Mouse (Mus musculus): ENCODE measurements around the gene Samsn1.

Gene Samsn1

DNA sequence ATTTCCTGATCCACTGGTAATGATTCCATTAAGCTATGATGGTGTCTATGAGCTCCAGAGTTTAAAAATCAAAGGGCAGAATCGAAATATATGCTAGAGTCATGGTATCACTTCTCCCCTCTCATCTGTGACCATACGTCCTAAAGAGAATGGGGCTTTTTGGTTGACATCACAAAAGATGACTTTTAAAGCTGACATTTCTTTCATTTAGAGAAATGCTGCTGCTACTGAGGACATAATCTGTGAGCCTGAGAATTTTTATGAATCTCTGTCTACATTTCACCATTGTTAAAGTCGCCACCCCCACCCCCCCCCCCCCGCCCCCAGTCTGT lies 91.9 kb downstream of the Samsn1 start:
- DNase-seq, result no peak

DNA sequence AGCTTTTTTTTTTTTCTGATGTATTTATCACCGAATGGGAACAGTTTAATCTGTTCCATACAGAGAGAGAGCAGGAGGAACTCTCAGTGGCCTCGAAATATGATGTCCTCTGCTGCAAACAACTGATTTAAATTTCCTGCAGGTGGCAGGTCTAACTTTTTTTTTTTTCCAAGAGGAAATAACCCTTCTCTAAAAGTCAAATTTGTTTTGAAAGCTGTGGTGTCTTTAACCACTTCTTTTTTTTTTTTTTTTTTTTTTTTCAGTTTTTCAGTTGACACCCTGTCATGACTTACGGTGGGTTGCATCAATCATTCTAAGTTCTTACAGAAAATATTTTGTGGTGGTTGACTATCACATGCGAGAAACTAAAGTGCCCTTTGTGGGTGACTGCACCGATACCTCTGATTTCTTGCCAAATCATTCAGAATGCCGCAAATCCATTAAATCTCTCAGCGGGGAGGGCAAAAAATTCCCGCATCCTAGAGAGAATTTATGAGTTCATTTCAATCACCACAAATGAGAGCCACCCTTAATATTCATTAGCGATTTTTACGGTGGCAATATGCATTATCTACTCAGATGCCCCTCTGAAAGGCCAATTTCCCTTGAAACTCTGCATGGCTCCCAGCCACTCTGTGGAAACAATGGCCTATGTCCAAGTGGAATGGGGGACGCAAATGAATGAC lies 92.4 kb downstream of the Samsn1 start:
- DNase-seq, result no peak

DNA sequence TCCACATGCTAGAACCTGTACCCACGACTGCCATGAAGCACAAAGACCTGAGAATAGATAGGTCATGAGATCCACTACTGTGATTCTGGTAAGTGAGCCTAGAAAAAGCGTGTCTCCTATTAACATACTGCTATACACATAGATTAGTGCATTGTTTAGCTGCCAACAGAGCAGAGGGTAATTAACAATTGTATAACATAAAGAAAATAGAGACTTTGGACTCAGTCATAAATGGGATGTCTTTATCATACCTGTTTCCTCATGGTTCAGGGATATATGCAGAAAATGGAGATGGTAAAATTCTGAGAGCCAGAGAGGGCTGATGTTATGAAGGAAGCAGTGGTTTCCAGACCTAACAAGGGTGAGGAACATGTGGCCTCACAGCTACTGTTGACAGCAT lies 95.6 kb downstream of the Samsn1 start:
- DNase-seq, result no peak

DNA sequence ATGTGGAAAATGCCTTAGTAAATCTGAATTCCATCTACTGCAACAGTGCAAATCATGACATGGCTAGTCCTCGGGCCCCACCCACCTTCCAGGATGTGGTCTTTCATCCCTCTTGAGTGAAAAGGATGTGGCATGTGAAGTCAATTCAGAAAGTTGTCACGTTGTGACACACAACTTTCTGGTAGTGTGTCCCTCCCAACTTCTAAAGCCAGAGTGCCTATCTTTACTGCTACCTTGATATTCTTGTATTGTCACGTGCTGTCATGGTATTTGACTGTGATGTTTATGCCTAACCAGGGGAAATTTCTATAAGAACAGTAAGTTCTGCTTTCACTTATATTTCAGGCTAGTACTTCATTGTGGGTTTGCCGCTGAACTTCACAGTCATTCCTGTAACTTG lies 101.2 kb downstream of the Samsn1 start:
- no peak for DNase-seq

DNA sequence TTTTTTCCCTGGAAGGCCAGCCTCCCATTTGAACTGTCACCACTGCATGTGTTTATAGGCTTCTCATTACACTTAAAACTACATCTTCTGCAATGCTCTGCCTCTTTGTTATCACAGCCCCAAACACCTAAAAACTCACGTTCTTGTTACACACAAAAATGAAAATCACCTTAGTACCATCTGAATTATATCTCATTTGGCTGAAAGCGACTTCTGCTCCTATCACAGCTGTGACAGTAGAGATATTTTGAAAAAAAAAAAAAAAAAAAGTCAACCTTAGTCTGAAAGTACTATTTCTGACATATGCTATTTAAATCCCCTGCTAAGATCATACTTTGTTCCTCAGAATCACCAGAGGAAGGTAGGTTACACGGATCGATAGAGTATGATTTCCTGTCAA lies 102.8 kb downstream of the Samsn1 start:
- no peak for DNase-seq

DNA sequence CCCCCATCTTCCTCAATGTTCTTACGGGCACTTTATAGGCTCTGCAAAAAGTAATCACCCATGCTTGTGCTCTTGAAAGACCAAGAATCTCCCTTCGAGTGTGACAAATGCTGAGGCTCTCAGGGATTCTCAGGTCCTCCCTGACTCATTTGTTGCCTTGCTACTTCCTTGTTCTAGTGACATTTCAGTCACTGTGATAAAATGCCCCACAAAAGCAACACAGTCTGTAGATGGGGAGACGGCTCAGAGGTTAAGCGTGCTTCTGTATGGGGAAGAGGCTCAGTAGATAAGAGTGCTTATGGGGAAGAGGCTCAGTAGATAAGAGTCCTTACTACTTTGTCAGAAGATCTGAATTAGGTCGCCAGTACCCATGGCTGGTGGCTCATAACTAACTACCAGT lies 104.4 kb downstream of the Samsn1 start:
- DNase-seq, result no peak

DNA sequence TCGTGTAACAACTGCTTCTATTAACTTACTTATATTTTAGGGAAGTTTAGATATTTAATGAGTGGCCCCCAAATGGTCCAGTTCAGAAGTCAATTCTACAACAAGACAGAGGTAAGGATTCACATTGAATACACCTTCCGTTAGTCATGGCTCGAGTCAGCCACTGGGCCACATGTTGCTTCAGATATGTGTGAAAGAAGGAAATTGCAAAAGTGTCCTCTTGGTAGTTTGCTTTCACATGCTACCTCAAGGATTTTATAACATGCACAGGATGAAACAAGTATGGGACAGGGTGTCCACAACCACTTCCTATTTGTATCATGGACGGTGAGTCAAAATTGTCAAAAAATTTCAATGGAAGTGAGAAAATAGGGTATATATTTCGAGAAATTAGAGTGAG lies 110.0 kb downstream of the Samsn1 start:
- no peak for DNase-seq

DNA sequence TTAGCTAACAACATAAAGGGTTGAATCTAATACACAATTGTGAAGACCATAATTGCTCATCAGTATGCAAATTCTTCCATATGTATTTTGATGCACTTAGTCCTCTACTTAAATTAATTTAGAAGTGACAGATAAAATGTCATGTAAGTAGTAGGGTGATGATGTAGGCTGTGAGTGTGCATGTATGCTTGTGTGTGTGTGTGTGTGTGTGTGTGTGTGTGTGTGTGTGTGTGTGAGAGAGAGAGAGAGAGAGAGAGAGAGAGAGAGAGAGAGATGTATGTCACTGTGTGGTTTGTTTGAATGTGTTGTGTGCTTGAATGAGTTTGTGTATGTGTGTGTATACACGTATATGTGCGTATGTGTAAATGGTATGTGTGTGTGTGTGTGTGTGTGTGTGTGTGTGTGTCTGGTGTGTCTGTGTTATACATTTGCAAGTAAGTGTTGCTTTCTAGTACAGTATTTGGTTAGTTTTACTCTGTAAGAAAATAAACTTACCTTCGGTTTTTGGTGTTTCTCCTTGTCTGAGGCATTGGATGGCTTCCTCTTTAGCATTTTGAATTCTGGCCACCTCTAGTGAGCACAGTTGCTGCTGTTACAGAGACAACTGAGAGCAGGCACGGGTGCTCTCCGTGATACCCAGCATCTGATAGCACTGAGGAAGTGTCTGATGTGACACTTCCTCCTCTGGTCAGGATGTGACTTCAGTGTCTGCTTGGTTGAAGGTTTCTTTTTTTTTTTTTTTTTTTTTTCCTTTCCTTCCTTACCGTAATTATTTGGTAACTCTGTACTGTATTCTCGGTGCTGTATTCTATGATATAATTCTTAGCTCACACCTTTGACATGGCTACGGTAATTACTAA lies 113.2 kb downstream of the Samsn1 start:
- peak; percentile 23 to 26 for DNase-seq

DNA sequence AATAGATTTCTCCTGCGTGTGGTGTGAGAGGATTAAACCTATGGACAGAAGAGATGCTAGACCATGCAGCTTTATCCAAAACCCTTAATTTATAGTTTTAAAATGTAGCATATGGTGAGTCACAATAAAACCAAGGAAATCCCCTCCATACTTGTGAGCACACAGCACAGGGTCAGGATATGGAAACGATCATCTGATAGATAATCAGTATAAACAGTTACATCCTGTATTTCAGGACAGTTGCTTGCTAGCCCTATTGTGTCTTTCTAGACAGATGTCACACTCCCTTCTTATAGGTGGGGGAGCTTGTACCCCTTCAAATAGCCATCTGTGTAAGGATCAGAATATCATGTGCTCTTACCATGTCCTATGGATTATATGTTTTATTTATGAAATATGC lies 115.3 kb downstream of the Samsn1 start:
- DNase-seq, result no peak

DNA sequence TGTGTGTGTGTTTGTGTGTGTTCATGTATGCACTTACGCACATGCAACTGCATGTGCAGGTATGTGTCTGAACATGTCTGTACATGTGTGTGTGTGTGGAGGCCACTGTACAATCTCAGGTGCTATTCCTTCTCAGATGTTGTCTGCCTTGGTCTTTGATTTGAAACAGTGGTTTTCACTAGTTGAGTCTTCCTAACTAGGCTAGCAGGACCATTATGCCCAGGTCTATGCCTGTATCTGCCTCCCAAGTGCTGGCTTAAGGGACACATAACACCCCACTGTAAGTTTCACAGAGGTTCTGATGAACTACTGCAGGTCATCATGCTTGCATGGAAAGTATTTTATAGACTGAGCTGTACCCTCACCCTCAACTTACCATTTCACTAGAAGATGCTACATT lies 115.8 kb downstream of the Samsn1 start:
- DNase-seq, result no peak

DNA sequence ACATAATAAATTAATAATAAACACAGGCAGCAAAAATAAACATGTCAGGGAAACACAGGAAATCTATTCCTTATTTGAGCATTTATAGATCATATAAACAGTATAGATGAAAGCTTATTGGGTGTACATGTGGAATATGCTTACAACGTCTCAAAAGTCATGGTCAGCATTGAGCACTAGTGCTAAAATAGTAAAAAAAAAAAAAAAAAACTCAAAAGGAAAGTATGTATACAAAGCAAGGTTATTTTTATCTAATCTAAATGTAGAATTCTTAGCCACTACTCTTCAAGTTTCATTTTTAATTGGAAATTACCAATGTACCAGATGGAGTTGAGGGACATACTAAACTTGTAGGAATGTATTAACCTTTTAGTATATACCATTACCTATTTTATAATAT lies 116.8 kb downstream of the Samsn1 start:
- DNase-seq, result no peak

DNA sequence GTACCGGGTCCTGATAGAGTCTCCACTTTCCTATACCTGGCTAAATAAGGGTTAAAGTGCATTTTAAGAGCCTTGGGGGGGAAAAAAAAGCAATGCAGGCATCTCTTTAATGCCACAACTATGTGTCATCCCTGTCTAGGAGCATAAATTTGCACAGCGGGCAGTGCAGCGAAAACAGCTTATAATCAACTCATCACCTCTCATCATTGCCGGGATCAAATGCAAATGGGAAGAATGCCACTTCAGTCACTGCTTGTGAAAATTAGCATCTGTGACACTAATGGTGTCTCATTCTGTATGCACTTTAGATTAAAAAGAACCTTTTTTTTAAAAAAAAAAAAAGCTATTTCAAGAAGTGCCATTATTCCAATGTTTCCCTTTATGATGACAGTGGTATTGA lies 118.0 kb downstream of the Samsn1 start:
- no peak for DNase-seq

DNA sequence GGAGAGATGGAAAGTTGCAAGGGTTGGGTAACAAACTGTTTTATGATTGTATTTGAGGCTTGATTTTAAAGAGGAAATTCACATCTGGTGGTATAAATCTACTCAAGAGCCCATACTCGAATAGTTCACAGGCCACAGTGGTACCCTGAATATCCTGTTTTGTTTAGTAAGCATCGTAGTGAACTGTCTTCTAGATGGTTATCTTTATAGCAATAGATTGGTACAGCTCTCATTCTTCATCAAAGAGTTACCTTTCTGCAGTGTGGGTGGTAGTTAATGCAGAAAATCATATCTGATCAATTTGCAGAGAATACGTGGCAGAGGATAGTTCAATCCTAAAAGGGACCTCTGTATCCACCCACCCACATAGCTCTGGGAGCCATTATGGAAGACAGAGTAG lies 119.1 kb downstream of the Samsn1 start:
- no peak for DNase-seq

DNA sequence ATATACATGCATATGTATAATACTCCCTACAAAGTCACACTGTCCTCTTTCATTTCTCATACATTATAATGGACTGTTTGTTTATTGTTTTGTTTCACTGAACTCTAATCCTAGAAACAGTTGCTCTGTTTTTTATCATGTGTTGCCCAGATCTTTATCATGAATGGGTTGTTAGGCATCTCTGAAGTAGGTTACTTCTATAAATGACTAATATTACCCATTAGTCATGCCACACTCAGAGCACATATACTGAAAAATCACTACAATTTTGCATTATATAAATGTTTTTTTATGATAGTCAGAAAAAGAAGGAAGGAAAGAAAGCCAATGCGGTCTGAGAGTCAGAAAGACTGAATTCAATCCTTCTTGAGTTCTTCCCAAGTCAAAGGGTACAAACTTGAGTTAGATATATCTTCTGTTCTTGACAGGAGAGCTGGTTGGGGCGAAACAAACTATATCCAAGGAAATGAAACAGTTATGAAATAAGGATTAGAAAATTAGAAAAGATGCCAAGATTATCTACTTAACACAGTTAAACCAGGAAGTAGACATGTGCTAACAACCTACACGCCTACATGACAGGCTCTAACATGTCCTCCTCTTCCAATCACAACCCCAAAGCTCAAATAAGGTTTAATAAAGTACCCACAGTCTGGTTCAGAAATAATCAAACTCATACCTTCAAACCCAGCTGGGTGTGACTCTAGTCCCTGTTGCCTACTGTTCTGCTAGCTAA lies 122.0 kb downstream of the Samsn1 start:
- DNase-seq, result no peak

DNA sequence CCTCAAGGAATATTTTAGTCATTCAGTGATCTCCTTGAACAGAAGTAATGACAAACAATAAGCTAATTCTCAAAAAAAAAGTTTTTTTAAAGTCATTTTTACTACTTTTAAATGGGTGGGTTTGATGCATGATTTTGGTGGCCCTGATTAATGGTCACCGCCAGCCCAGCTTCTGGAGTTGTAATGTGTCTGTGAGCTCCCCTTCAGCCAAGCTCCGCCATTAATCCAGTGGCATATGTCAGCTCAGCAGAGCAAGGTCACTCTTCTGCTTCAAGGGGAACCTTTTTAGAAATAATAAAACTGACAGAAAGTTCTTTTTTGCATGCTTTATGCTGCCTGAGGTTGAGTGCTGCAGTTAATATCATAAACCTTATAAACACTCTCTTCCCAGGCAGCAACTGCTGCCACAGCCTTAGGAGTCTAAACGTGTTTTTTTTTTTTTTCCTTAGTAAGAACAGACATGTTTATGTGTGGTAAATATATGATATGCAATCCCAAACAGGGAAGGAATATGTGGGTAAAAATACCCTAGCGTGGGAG lies 124.2 kb downstream of the Samsn1 start:
- DNase-seq, result no peak

DNA sequence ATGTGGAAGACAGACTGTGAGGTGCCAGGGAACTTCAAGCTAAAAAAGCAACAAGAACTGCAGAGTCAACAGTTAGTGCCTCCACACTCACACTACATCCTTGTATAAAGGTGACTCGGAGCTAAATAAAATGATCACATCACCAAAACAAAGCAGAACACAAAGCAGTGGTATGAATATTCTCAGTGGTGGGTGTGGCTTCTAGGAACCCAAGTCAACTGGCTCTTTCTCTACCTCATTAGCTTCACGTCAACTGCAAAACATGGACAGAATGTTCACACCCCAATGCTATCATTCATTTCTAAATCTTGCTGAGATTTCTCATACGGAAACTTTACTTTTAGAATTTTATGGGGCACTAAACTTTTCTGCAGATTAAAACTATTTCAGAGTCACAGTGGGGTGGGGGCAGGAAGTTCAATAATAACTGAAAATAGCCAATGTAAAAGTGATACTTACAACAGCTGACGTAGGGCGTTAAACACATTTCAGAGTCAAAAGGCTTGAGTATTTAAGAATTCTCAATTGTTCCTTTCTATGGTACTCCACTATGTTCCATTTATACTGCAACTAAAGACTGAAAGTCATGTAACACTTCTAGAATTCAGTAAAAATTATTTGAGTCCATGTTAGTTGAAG lies 127.7 kb downstream of the Samsn1 start:
- no peak for DNase-seq

DNA sequence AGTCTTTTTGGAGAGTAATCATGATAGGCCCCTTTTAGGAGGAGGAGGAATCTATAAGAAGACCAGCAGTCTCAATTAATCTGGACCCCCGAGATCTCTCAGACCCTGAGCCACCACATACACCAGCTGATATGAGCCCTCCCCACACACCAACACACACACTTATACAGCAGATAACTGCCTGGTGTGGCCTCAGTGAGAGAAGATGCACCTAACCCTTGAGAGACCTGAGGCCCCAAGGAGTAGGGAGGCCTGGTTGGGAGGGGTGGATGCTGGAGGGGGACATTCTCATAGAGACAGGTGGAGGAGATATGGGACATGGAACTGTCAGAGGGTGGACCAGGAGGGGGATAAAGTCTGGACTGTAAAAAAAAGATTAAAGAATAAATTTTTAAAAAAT lies 128.6 kb downstream of the Samsn1 start:
- DNase-seq, result no peak

DNA sequence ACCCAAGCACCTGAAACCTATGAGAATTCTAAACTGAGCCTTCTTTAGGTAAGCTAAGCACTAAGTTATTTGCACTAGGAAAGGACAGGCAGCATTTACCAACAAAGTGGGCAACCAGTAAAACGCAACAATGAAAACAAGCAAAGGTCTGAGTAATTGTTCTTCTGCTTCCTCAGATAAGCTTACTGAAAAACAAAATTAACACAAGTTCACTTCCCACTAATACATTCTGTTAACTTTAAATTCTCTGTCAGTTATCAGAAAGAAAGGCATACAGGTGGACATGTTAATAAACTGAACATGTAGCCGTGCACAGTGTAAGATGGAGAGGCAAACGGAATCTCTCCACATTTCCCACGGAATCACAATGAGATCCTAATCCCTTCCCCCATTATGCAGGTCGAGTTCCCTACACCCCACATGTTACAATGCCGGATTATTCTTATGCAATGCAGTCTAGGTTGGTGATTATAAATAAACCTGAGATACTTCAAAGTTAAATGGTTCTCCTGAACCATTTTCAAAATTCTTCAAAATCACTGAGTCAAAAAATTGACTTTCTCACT lies 132.9 kb downstream of the Samsn1 start:
- no peak for DNase-seq

DNA sequence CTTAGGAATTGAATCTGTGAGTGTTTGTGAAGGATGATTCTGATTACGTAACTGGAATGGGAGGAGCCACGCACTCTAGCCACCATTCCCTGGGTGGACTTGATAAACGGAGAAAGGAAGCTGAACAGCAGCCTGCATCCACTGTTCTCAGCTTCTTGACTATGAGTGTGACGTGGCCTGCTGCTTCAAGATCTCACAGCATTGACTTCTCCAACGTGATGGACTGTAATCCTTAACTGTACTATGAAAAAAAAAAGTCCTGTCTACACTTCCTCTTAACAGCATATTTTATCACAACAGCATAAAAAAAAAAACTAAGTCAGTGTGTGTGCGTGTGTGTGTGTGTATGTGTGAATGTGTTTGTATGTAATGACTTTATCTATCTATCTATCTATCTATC lies 134.9 kb downstream of the Samsn1 start:
- DNase-seq, result no peak

DNA sequence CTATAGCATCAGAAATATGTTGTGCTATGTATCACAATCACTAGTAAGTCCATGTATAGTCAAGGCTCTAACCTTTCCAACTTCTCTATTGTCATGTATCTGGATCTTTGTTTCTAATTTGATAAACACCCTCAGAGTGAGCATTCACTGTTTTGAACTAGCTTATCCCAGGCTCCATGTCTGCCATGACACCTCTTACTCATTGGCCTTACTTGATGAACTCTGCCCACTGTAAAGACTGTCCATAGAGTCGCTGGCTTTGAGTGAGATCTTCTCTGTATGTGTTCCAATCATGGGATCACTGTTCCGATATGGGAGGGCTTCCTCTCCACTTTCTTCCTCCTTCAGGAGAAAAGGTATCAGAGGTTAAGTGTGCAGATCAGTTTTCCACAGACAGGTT lies 143.2 kb downstream of the Samsn1 start:
- DNase-seq, result no peak

DNA sequence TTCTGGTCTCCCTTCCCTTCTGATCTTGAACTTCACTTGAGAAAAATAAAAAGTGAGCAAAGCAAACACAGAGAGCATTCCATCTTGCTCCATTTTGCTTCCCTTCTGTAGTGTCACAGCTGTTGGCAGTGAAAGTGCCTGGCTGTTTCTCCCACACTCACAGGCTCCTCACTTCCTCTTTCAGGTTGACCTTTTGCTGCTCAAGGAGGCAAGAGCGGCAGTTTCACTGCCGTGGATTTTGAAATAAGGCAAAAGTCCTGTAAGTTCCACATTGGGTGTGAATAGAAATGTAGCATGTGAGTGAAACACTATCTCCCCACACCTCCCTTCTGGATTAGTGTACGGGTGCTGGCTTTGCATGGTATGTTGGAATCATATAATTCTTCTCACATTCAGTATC lies 144.9 kb downstream of the Samsn1 start:
- DNase-seq, result peak; percentile 38 to 44

DNA sequence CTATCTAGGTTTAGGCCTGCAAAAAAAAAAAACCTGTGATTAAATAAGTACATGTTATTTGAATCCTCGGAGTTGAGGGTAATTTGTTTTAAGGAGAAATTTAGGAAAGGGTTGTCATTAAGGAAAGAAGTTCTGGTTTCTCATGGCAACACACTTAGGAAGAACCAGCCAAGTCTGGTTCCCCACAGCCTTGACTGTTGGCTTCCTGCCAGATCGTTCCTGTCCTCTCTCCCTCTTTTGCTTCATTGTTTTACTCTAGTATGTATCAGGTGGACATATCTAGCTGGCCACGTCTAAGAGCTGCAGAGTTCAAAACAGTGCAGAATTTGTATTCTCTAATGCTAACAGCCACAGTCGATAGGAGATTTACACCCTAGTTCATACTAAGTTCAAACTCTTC lies 146.2 kb downstream of the Samsn1 start:
- DNase-seq, result no peak

DNA sequence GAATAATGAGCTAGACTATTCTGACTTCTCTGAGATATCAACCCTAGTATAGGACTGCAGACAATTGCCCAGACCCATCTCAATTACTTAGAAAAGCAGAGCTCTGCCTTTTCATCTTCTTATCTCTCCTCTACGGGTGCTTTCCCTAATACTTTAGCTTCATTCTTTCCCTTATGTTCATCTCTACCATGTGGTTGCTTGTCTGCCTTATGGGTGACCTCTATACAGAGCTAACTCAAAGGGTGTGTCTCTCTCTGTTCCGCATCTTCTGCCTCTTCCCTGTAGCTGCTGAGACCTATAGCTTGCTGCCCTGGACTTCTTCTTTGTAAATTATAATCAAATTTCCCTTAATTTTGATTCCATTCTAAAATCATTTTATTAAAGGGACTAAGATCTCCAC lies 147.6 kb downstream of the Samsn1 start:
- DNase-seq, result no peak

Measured in lung, adult 18-20 months (tissue).